Mouse (Mus musculus) stomach, embryonic 14.5 days (tissue): ENCODE data around the gene Gm609. TPM values are rescaled to one million over a fixed set of nuclear protein-coding genes. Genes with fewer than 3 reads are reported as not detected.
"Not testable (repeated sequence)": the region's sequence is repeated elsewhere in the genome, so short reads cannot be mapped to it uniquely, and the experiment has no call there.

ENCODE experiments used
- ATAC-seq: fragments of 200-750 bp; cut with Nextera tagmentation; 2 replicates; pipeline ENCODE4 v1.8.0; 2017; ENCODE audit warnings: low read depth, moderate TSS enrichment; ENCODE audit not compliant: insufficient number of reproducible peaks, insufficient read depth, low FRiP score
- H3K27ac ChIP-seq: fragments of 300-500 bp; sonication (generic); 2 replicates; pipeline ENCODE4 v1.5.1; 2014; ENCODE audit warnings: mild to moderate bottlenecking, low read length, moderate library complexity, mixed read lengths
- H3K27me3 ChIP-seq: fragments of 300-500 bp; sonication (generic); 2 replicates; pipeline ENCODE4 v1.6.1; 2014; ENCODE audit warnings: low read length, control low read depth, mixed read lengths; ENCODE audit not compliant: control insufficient read depth, insufficient read depth
- H3K36me3 ChIP-seq: fragments of 300-500 bp; sonication (generic); 2 replicates; pipeline ENCODE4 v1.6.1; 2014; ENCODE audit warnings: mild to moderate bottlenecking, control low read depth, low read length, moderate library complexity, mixed read lengths; ENCODE audit not compliant: control insufficient read depth, insufficient read depth
- H3K4me1 ChIP-seq: fragments of 300-500 bp; sonication (generic); 2 replicates; pipeline ENCODE4 v1.6.1; 2014; ENCODE audit warnings: low read length, control low read depth, mixed read lengths; ENCODE audit not compliant: control insufficient read depth, insufficient read depth
- H3K4me2 ChIP-seq: fragments of 300-500 bp; sonication (generic); replicated peaks from 2 replicates; pipeline ENCODE4 v1.6.1; 2014; ENCODE audit warnings: low read depth, low read length, control low read depth
- H3K4me3 ChIP-seq: fragments of 300-500 bp; sonication (generic); 2 replicates; pipeline ENCODE4 v1.5.1; 2014; ENCODE audit warnings: low read depth, low read length, control low read depth
- H3K9ac ChIP-seq: fragments of 300-500 bp; sonication (generic); replicated peaks from 2 replicates; pipeline ENCODE4 v1.6.1; 2014; ENCODE audit warnings: low read depth, mild to moderate bottlenecking, control low read depth, low read length, moderate library complexity, mixed read lengths
- H3K9me3 ChIP-seq: fragments of 300-500 bp; sonication (generic); 2 replicates; pipeline ENCODE4 v1.6.1; 2016; ENCODE audit warnings: low read depth, low read length, control low read depth; ENCODE audit not compliant: control insufficient read depth
- WGBS: fragments of 180-500 bp; shearing (Covaris S2); extraction: QIAGEN DNeasy Blood & Tissue Kit; methylation state at CpG from one replicate; pipeline ENCODE4 v1.1.7; 2014; 5-methylcytosine and 5-hydroxymethylcytosine counted together
- polyA plus RNA-seq: library from polyadenylated mRNA; unstranded; fragments of >200 nt; fragmentation: Nextera tagmentation; extraction: Ambion mirVana; gene quantifications from 2 replicates; pipeline ENCODE4 v1.2.1, GENCODE M21; 2014

Gm609 gene
- polyA plus RNA-seq, result 0.33 and 0.78 TPM in 2 replicates

DNA sequence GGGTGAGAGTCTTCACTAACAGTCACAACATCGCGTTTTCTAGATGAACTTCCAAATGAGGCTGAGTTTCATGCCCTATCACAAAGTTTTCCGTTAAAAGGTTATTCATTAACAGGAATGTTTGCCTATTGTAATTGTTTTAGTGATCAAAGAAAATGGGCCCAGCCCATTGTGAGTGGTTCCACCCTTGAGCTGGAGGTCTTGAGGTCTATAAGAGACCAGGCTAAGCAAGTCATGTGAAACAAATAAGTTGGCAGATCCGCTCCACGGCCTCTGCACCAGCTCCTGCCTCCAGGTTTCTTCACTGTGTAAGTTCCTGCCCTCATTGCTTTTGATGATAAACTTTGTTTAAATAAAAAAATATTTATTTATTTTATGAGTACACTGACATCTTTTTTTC, at the start of gene Gm609:
Gene Gm609, minus strand, starts transcription at position 43 of the 400 bp plus-strand sequence.
- no peaks in the 10 kb centered on the region for H3K4me1 ChIP-seq
- peak; percentile 78 for ATAC-seq
- H3K9ac ChIP-seq, result no peak within 1 kb of the TSS
- no peak within 1 kb of the TSS for H3K4me3 ChIP-seq
- no peaks in the 10 kb centered on the region for H3K9me3 ChIP-seq
- H3K36me3 ChIP-seq, result no peaks in the 10 kb centered on the region
- WGBS, result 67% methylated on average over 5 of the region's 5 CpGs
- H3K27me3 ChIP-seq, result no peaks in the 10 kb centered on the region
- no peak within 1 kb of the TSS for H3K27ac ChIP-seq
- 0 out of 2 replicates have a peak within 1 kb of the TSS, but pooled peaks have one; percentile 7 for H3K4me2 ChIP-seq

DNA sequence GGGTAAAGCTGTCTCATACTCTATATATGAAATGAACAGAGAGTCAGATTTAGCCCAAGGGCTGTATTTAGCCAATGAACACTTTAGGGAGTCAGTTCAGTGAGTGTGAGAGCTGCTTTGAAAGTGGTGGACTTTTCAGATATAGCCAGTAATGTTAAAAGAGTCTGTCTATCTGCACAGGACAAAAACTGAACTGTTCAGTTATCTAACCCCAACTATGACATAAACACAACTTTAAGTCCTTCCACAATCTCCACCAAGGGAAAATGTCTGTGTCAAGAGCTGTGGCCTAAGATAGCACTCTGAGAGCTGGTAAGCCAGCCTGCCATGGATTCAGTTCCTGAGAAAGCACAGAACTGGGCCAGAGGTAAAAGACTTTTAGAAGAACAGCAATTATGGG, 49.3 kb upstream of the Gm609 start:
- Histone ChIP-seq H3K9me3 (no peaks in the 10 kb centered on the region), H3K27me3 (no peaks in the 10 kb centered on the region), H3K27ac (no peak overlapping the region), H3K9ac (no peak overlapping the region), H3K4me2 (no peak overlapping the region), H3K36me3 (no peaks in the 10 kb centered on the region), H3K4me1 (no peaks in the 10 kb centered on the region), H3K4me3 (no peak overlapping the region)
- ATAC-seq, result no peak

DNA sequence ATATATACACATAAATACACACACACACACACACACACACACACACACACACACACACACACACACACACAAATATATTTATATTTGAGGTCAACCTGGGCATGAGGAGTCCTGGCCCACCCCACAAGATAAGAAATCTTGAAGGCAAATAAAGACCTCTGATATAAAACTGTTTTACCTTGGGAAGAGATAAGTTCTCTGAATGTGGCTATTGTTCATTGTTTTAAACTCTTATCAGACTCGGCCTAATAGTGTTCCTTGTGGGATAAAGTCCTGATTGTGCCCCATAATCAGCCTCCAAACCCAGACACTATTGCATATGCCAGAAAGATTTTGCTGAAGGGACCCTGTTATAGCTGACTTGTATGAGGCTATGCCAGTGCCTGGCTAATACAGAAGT, 45.6 kb upstream of the Gm609 start:
- WGBS, result 57% methylated on average over 1 of the region's 1 CpGs
- not testable (repeated sequence) for H3K9ac ChIP-seq

DNA sequence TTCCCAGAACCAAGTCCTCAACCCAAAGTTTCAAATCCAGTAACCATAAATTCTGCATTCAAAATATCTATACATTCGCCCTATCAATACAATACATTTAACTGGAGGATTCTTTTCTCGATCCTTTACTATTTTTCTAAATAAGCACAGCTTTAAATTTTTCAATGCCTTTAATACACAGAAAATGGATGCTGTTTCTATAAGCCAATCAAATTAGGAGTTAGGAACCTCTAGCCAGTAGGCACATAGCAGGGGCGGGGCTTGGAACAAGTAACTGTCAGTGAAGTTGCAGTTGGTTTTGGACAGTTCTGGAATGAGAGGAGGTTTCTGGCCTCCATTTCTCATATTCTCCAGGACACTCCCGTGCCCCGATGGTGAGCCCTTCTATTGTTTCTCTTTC, 42.2 kb upstream of the Gm609 start, which contains the start of gene Slc9c1:
Gene Slc9c1, plus strand, starts transcription at position 301 of the 400 bp plus-strand sequence.
- Histone ChIP-seq H3K9ac (no peak within 1 kb of the TSS), H3K4me3 (no peak within 1 kb of the TSS), H3K4me2 (no peak within 1 kb of the TSS), H3K36me3 (no peaks in the 10 kb centered on the region), H3K27ac (no peak within 1 kb of the TSS), H3K27me3 (no peaks in the 10 kb centered on the region), H3K9me3 (no peaks in the 10 kb centered on the region), H3K4me1 (no peaks in the 10 kb centered on the region)
- ATAC-seq, result no peak
- 92% methylated on average over 5 of the region's 5 CpGs for WGBS

More for the DNA sequence above, 45.6 kb upstream of the Gm609 start:
- peak; percentile 77 for ATAC-seq
- H3K4me2 ChIP-seq, H3K36me3 ChIP-seq, H3K27ac ChIP-seq, H3K4me1 ChIP-seq, H3K9me3 ChIP-seq, H3K4me3 ChIP-seq, H3K27me3 ChIP-seq: not testable (repeated sequence)

DNA sequence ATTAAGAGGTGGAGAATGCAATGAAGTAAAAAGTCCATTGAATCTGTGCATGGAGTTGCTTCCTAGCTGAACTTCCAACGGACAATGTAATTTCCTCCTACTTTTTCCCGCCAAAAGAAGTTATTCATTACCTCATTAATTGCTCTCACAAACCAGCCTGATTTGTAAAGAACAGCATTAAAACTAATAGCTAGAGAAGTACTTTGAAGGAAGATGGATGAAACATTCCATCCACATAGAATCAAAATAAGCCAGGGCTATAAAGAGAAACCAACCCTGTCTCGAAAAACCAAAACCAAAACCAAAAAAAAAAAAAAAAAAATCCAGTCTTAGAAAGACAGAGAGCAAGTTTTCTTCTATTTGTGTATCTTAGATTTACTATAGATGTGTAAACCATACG, 39.2 kb upstream of the Gm609 start, which contains the start of gene Gm17783:
Gene Gm17783, minus strand, starts transcription at position 101 of the 400 bp plus-strand sequence.
- Histone ChIP-seq H3K9me3 (no peaks in the 10 kb centered on the region), H3K9ac (no peak within 1 kb of the TSS), H3K36me3 (no peaks in the 10 kb centered on the region), H3K4me1 (no peaks in the 10 kb centered on the region), H3K27ac (no peak within 1 kb of the TSS), H3K27me3 (no peaks in the 10 kb centered on the region), H3K4me3 (no peak within 1 kb of the TSS), H3K4me2 (no peak within 1 kb of the TSS)
- no peak for ATAC-seq
- 79% methylated on average over 4 of the region's 4 CpGs for WGBS

DNA sequence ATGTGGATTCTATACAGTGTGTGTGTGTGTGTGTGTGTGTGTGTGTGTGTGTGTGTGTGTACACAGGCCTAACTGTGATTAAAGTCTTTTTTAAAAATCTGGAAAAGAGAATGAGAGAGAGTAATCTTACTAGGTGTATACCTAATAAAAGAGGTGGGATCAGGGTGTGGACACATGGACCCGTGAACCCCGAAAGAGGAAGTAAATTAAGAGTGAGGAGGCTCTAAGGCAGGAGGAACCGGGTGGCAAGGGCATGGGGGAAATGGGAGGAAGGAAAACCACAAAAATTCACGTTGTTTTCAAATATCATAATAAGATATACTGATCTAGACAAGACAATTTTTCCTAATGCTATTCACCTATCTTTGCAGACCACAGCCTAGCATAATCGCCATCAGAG, 32.8 kb upstream of the Gm609 start:
- Histone ChIP-seq H3K27ac (no peak overlapping the region), H3K9ac (no peak overlapping the region), H3K27me3 (no peaks in the 10 kb centered on the region), H3K4me1 (no peaks in the 10 kb centered on the region), H3K9me3 (no peaks in the 10 kb centered on the region), H3K36me3 (no peaks in the 10 kb centered on the region), H3K4me2 (no peak overlapping the region), H3K4me3 (no peak overlapping the region)
- ATAC-seq, result no peak
- WGBS, result 78% methylated on average over 5 of the region's 5 CpGs

DNA sequence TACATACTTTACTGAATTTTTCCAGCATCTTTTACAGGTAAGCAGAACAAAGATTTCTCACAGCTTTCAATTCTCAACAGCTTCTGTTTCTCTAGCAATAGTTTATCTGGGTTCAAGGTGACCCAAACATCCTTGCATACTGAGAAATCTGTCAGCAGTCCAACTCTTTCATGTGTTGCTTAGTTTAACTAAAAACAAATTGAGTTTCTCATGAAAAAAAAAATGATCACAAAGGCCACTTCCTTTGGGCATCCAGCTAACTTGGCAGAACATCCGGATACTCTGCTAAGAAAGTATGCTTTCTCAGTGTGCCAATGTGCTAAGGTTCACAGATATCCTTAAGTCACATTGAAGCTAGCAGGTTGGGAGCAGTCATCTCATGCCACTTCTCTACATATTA, 2.6 kb upstream of the Gm609 start:
- Histone ChIP-seq H3K27me3 (no peaks in the 10 kb centered on the region), H3K9ac (no peak overlapping the region), H3K27ac (no peak overlapping the region), H3K36me3 (no peaks in the 10 kb centered on the region), H3K4me3 (no peak overlapping the region), H3K4me2 (no peak overlapping the region), H3K9me3 (no peaks in the 10 kb centered on the region), H3K4me1 (no peaks in the 10 kb centered on the region)
- WGBS, result 78% methylated on average over 1 of the region's 1 CpGs
- no peak for ATAC-seq

DNA sequence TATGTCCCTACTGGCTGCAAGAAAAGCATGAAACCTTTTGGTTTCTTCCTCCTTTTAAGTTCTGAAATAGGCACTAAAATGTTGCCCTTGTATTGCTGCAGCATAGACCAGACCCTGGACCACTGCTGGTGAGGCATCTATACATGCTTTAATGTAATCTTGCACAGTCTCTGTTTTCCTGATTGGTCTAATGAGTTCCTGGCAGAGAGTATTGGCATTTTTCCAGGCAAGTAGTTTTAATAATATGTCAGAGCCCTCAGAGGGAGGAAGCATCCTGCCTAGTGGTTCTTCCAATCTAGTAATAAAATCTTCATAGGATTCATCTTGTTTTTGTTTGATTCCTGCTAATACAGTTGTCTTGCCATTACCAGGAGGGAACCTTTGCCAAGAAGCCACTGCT, 15.8 kb downstream of the Gm609 start:
- H3K4me1 ChIP-seq, result no peaks in the 10 kb centered on the region
- no peaks in the 10 kb centered on the region for H3K36me3 ChIP-seq
- H3K27ac ChIP-seq, result no peak overlapping the region
- no peak for ATAC-seq
- H3K9me3 ChIP-seq, result no peaks in the 10 kb centered on the region
- no peak overlapping the region for H3K4me3 ChIP-seq
- H3K9ac ChIP-seq, result no peak overlapping the region
- no peak overlapping the region for H3K4me2 ChIP-seq
- no peaks in the 10 kb centered on the region for H3K27me3 ChIP-seq

DNA sequence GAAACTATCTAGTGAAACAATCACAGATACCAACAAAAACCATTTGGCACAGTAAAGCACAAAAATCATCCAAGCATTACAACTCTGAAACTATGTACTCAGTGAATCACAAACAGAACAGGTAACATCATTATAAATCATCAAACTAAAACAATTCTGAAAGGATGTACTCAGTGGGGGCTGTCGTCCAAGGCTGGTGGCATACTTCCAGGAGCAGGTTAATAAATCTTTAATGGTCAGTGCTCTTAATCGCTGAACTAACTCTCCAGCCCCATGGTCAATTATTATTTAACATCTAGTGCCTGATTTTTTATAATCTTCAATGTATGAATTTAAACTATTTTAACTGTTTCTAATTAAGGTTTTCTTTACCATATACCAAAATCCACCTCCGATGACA, 20.9 kb downstream of the Gm609 start:
- WGBS, result 43% methylated on average over 3 of the region's 3 CpGs
- not testable (repeated sequence) for H3K36me3 ChIP-seq, H3K27ac ChIP-seq, H3K4me3 ChIP-seq, H3K9me3 ChIP-seq, H3K4me2 ChIP-seq, H3K4me1 ChIP-seq, ATAC-seq, H3K27me3 ChIP-seq, H3K9ac ChIP-seq
